Mouse (Mus musculus) testis, postnatal 14 days (tissue): Measurements from ENCODE around the gene Mefv.
"Not testable (repeated sequence)": the region's sequence is repeated elsewhere in the genome, so short reads cannot be mapped to it uniquely, and the experiment has no call there.

Source experiments
- DNase-seq: peaks from one replicate; pipeline ENCODE4 v3.0.0; 2021; ENCODE audit warnings: low spot score

Gene Mefv

DNA sequence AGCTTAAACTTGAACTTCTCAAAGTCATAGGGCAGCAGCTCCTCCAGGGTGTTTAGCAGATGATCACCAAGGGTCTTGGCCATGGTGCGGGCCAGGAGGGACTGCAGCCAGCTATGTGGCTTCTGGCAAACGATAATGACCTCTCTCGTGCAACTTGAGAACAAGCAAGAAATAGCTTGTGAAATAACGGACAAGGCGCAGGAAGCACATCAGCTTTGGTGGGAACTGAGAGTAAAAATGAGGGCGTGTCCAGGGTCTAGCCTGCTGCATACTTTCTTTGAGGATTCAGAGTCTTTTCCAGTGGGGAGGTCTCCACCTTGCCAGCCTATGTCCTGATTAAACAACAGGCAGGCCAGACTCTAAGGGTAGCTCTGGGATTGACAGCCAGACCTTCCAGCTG, at the start of gene Mefv:
Gene Mefv, minus strand, starts transcription at position 118 of the 400 bp plus-strand sequence.
- no peak for DNase-seq

DNA sequence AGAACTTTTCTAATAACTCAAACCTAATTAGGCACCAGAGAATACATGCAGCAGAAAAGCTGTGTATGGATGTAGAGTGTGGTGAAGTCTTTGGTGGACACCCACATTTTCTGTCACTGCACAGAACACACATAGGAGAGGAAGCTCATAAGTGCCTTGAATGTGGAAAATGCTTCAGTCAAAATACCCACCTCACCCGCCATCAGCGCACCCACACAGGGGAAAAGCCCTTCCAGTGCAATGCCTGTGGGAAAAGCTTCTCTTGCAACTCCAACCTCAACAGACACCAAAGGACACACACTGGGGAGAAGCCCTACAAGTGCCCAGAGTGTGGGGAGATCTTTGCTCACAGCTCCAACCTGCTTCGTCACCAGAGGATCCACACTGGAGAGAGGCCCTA, 31.1 kb upstream of the Mefv start:
- no peak for DNase-seq

DNA sequence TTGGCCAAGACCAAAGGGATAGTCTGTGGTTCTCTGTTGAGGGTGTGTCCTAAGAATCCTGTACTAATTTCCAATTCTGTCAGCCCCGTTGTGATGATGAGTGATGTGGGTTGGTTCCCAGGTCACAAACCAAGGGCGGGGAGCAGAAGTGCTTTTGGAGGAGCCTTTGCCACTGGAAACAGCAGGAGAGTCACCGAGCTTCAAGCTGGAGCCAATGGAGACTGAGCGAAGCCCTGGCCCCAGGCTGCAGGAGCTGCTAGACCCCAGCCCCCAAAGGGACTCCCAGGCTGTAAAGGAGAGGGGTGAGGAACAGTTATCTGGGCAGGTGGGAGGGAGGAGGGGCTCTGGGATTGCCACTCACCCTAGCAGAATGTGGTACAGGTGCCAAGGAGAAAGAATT, 27.8 kb upstream of the Mefv start:
- DNase-seq = no peak

DNA sequence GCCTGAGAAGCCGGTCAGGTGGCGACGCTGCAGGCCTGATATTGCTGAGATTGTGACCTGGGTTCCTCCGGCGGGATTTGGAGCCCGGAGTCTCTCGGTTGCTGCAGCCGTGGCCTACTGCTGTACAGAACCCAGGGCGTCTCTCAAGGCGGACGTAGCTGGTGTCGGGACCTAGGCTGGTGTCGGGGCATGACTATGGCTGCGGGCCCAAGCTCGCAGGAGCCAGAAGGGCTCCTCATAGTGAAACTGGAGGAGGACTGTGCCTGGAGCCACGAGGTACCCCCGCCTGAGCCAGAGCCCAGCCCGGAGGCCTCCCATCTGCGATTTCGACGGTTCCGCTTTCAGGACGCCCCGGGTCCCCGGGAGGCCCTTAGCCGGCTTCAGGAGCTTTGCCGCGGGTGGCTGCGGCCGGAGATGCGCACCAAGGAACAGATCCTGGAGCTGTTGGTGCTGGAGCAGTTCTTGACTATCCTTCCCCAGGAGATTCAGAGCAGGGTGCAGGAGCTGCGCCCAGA, 26.3 kb upstream of the Mefv start:
- DNase-seq = no peak

DNA sequence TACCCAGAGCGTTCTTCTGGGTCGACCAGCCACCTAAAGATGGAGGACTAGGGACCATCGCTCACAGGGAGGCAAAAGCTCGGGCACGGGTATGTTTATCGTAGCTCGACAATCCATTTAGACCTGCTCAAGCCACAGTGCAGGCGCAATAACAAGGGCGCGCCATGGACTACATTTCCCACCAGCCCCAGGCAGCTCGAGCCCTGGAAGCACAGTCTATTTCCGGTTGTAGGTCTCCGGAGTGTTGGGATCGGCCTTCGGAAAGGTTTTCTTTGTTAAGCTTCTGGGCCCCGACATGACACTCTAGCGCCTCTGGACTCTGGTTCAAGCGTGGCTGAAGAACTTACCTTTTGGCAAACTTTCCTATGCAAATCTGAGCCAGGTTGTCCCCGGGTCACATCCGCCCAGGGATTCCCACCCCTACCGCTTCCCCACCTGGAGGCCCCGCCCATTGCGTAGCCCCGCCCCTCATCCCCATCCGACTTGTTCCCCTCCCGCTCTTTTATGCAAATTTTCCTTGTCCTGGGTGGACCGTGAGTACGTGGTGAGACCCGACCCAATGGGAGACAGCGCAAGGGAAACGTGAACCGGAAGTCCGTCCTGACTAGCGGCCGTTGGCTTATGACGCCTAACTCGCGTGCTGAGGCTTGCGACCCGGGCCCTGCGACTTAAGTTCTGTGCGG, 25.7 kb upstream of the Mefv start, which contains the start of gene Zfp263:
Gene Zfp263, plus strand, starts transcription at position 591 of the 683 bp plus-strand sequence.
- peak; percentile 97 for DNase-seq

DNA sequence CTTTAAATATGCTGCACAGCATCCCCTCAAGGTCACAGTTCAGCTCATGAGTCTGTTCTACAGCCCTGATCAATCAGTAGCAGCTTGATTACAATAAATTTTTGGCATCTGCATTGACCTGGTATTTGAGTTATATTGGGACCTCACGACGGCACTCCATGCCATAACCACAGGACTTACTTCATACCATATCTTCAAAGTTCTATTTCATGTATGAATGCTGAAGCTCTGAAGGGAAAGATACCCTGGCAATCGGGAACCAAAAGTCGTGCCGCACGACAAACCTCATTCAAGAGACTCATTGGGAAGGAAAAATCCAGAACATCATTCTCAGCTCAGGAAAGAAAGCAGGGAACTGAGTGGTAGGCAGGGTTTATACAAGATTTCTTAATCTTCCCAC, 24.6 kb upstream of the Mefv start:
- DNase-seq = no peak

DNA sequence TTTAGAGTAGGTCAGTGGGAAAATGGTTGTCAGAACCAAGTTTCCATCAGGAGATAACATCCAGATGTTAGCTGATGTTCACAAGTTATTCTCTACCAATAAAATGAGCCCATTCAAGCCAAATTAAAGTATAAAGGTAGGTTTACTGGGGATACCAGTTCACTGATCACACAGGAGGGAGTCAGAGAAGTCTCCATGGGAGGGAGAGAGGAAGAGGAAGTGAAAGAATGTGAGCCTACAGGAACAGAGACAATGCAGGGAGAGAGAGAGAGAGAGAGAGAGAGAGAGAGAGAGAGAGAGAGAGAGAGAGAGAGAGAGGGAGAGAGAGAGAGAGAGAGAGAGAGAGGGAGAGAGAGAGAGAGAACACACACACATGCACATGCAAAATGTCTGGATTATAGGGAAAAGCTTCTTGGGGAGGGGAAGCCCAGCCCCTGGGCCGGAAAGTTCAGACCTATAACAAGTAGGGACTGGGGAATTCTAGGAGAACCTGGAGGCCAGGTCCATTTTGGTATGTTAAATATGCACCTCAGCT, 15.4 kb upstream of the Mefv start:
- DNase-seq = no peak

DNA sequence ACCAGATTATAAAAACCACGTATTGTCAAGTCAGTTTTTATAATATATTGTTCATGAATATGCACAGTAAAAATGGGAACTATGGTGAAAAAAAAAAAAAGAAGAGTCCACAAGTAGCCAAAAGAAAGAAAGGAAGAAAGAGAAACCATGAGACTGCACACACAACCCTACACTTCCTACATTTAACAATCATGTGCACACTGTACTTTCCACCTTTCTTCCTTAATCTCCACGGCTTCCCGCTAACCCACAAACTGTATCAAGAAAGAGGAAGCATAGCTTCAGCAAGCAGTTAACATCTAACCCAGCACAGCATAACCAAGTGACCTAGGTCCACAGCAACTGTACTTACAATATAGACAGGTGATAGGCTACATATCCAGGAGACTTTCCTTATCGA, 14.7 kb upstream of the Mefv start:
- DNase-seq = no peak

DNA sequence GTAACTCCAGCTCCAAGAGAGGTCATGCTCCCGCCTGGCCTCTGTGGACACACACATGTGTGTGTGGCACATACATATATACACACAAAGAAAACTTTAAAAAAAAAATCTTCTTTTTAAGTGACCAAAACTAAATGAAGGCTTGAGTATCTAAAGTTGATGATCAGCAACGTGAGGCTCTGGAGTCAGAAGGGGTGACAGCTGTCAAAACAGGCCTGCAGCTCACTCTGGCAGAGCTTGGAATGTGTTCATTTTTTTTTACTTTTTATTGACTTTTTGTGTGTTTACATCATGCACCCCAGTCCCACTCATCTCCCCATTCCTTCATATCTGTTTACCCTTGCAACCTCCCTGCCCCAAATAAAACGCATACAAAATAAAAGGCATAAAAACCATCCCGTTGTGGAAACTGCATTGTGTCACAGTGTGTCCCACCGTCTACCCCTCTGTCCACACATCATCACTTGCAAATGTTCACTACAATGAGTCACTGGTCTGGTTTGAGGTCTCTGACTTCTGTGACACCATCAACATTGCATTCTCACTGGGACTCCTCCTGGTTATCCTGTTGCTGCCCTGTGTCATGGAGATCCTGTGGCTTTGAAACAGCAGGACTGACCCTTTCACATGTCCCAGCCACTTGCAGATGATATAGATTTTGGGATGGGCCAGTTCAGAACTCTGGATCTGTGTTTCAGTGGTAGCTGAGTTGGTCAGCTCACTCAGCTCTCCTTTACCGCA, 10.3 kb upstream of the Mefv start:
- no peak for DNase-seq

DNA sequence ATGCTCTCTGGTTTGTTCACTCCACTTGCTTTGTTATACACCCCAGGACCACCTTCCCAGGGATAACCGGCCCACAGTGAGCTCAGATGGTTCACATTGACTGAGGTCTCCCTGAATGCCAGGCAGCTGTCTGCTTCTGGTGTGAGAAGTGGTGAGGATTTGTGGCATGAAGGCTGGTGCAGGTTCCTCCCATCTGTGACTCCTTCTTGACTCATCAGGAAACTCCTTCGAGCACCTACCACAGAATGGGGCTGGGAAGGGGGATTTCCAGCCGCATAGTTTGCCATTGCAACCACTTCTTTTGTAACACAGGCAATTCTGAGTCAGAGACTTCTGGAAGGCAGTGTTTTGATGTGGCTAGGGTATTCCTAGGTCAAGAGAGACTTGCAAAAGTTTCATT, 5.3 kb upstream of the Mefv start:
- no peak for DNase-seq

DNA sequence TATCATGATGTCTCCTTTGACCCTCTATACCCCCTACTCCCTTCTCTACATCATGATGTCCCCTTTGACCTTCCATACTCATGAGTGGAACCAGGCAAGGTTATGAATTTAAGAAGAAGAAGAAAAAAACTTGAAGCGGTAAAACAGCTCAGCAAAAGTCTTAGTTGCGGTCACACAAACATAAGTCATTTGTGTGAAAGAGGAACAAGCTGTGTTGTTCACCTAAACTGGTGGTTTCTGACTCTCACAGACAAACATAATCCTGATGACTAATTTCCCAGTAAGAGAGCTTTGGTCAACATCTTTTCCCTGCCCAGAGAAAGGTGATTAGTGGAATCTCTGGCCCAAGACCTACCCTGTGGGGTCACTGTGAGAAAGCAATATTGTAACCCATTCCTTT, 3.2 kb downstream of the Mefv start:
- DNase-seq = no peak

DNA sequence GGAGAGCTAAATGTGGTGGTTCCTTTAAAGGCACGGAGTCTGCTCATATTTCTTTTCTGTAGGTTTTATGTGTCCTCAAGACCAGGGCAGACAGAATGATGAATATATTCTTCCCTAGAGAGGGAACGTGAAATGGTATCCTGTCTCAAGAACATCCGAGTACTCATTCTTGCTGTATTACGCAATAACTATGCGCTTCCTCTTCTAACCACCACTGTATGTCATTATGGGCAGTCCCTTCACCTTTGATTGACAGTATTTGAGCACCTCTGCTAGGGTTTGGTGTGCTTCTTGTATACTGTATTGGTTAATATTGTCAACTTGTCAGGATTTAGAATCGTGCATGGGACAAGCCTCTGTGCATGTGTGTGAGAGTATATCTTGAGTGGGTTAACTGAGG, 11.2 kb downstream of the Mefv start:
- DNase-seq = no peak

DNA sequence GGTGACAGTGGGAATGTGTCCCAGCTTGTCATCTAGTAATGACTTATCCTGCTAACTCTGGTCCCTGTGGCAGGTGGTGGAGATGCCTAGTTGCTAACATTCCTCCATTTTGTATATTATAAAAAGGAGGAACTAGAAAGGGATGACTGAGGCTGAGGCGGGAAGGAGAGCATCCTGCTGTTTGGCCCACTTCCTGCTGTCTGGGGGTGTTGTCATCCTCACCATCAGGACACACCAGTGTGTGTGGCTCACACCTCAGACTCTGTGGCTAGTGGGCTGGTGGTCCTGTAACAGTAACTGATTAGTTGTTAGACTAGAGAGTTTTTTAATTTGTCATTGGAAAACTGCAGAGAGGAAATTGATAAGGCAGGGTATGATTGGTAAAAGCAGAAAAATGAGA, 17.0 kb downstream of the Mefv start:
- DNase-seq = no peak

DNA sequence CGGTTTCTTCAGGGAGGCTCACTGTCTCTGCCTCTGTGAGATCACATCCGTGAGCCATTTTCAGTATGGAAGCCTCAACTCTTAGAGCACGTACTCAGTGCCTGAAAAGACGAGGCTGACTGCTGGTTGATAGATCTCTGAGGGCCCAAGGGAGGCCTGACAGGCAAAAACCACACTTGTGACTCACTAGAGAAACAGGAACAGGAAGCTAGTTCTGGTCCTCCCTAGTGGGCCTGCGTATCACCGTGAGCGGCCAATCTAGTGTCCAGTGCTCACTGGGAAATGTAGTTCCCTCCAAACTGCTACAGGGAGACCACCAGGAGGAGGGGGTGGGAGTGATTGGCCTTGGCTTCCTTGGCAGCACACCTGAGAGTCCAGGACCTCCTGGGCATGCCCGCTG, 18.6 kb downstream of the Mefv start:
- peak; percentile 36 for DNase-seq

DNA sequence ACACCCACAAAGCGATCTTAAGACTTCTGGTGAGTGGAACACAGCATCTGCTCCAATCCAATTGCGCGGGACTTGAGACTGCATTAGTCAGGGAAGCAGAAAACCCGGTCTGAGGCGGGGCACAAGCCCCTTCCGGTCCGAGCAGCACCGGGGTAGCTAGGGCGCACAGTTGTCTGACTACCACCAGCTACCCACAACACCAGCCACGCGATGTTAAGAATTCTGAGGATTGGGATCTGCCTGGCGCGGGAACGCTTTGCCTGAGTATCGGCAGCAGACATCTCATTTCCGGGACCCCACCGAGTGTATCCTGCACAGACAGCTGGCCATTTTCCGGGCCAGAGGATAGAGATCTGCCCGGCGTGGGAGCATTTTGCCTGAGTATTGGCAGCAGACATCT, 28.3 kb downstream of the Mefv start:
- DNase-seq = not testable (repeated sequence)
